Mouse (Mus musculus): ENCODE data around the gene Tomm6. TPM values are rescaled to one million over a fixed set of nuclear protein-coding genes. Genes with fewer than 3 reads are reported as not detected.

The Tomm6 gene
- 71.7 and 103 TPM in 2 replicates for polyA plus RNA-seq (2012; ENCODE audit: low replicate concordance)

DNA sequence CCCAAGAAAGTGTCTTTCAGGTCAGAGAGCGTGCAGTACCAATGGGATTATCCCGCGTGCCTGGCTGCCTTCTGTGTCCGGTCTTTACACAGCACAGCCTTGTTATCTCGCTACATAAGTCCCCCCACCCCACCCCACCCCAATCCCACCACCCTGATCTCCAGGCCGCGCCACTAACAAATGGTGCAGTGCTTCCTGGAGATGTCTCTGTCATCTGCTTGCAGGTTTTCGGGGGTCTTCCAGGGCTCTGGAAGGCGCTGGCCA is at the start of gene Tomm6:
Tomm6 (minus strand) TSS at position 43 of the 264 bp plus-strand sequence.

DNA sequence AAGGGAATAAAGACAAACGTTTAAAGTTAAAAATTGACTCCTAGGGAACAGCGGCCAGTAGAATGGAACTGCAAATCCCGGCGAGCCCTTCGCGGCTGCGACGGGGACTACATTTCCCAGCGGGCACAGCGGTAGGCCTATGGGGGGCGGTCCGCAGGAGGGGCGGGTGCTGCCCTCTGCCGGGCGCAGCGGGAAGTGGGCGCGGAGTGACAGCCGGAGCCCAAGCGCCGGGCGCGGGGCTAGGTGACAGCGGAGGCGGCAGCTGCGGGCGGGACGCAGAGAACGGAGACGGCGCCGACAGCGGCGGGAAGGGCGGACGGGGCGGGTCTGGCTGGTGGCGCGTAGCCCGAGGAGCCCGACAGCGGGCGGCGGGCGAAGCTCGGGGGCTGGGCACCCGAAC is 48.7 kb upstream of the Tomm6 start, which contains the start of gene Tfeb:
Tfeb (plus strand) TSS at position 175 of the 400 bp plus-strand sequence.

GRCm38 (mm10) chr17:47726566-47726965 is 38.4 kb upstream of the Tomm6 start, which contains the start of gene Pgc:
Gene Pgc, plus strand, starts transcription at chr17:47726842.

DNA sequence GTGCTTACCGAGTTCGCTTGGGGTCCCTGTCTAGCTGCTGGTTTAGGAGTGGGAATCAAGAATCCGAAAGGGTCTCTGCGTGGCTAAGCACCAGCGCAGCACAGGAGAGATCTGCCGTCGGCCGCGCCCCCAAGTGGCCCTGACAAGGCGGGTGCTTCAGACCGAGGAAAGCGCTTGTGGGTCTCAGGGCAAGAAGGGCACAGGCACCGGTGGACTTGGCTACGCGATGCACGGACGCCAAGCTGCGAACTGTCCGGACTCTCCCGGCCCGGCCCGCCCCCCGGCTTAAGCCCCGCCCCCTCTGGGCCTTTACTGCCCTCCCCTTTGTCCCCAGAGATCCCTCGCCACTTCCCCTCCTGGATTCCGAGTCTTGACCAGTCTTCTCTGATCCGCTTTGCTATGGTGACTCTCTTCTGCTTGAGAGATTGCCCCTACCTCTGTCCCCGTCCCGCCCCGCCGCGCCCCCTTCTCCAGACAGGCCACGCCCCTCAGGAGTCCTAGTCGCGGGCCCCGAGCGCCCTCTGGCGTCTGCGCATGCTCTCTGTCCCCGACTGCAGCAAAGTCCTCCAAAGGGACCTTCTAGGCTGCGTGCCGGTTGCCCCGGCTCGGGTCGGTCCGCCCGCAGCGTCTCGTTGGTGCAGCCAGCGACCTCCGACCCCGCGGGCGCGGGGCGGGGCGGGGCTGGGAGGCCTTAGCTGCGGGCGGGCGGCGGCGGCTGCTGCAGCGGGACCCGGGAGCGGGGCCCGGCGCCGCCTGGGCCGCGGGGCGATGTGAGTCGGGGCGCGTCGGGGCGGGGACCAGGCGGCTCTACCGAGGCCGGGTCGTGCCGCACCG is 6.5 kb upstream of the Tomm6 start, which contains the start of gene Prickle4:
Prickle4 (minus strand) TSS at position 234 of the 834 bp plus-strand sequence.

DNA sequence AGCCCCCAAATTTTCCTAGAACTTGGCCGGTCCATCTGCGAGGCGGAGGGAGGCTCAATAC is 6.1 kb upstream of the Tomm6 start, which contains the start of gene Gm21981:
Gm21981 (minus strand) TSS at position 14 of the 61 bp plus-strand sequence.

DNA sequence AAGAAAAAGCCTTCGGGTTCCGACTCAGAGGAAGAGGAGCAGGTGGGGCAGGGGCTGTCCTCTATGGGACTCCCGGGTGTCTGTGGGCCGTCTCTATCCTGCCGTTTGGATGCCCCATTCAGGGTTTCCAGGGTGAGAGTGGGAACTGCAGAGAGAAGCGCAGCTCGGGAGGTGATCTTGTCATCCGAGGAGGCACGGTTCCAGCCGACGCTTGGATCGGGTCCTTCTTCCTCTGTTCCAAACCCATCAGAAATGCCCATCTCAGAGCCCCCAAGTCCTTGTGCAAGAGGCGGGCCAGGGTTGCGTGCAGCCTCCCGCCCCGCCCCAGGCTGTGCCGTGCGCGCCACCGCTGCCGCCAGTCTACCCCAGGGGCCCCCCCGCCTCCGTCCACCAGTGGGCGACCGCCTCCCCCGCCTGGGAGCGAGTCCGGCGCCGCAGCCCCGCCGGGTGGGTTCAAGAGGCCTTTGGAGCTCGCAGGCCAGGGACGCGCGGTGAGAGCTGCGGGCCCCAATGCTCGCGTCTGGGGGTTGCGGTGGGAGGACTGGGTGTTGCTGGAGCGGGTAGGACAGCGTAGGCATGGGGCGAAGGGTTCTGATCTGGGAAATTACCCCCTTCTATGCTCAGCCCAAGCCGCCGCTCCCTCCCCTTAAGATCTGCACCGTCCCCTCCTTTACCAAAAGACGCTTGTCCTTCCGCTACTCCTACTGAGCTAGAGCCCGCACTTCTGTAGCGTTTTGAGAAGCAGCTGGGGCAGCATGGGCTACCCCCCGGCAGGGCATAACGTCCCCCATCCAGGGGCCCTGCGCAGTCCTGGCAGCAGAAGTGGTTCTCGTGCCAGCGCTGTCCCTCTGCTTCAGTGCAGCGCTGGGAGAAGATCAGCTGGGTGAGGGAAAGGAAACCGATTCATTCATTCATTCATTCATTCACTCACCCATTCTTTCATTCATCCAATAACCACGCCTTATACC is 706 bp upstream of the Tomm6 start, which contains the start of gene Frs3:
Frs3 (plus strand) TSS at position 423 of the 968 bp plus-strand sequence.

Other genes starting within 250 kb of the Tomm6 start
- gene Taf8, start 186.1 kb downstream of the Tomm6 start, polyA plus RNA-seq (2012; ENCODE audit: low replicate concordance) = 26.4 and 30.9 TPM in 2 replicates
- gene Ccnd3, start 183.3 kb downstream of the Tomm6 start, polyA plus RNA-seq (2012; ENCODE audit: low replicate concordance) = 251 and 354 TPM in 2 replicates
- gene Bysl, start 76.9 kb downstream of the Tomm6 start, polyA plus RNA-seq (2012; ENCODE audit: low replicate concordance) = 13.5 and 15.7 TPM in 2 replicates
- gene Med20, start 76.8 kb downstream of the Tomm6 start, polyA plus RNA-seq (2012; ENCODE audit: low replicate concordance) = 0.89 and 6.7 TPM in 2 replicates
- gene Gm20517, start 76.8 kb downstream of the Tomm6 start, polyA plus RNA-seq (2012; ENCODE audit: low replicate concordance) = 0.72 and 2.5 TPM in 2 replicates
- gene Usp49, start 57.7 kb downstream of the Tomm6 start, polyA plus RNA-seq (2012; ENCODE audit: low replicate concordance) = 8.0 and 8.3 TPM in 2 replicates
- 4.3 and 9.7 TPM in 2 replicates for gene Frs3, start 644 bp upstream of the Tomm6 start, polyA plus RNA-seq (2012; ENCODE audit: low replicate concordance)
- 0.16 and 0.18 TPM in 2 replicates for gene Gm21981, start 6.1 kb upstream of the Tomm6 start, polyA plus RNA-seq (2012; ENCODE audit: low replicate concordance)
- 0.43 and 1.3 TPM in 2 replicates for gene Prickle4, start 6.3 kb upstream of the Tomm6 start, polyA plus RNA-seq (2012; ENCODE audit: low replicate concordance)
- gene Pgc, start 38.5 kb upstream of the Tomm6 start, polyA plus RNA-seq (2012; ENCODE audit: low replicate concordance) = not detected in 2 replicates
- gene Tfeb, start 48.6 kb upstream of the Tomm6 start, polyA plus RNA-seq (2012; ENCODE audit: low replicate concordance) = 234 and 426 TPM in 2 replicates
- gene Mdfi, start 146.3 kb upstream of the Tomm6 start, polyA plus RNA-seq (2012; ENCODE audit: low replicate concordance) = 0.55 and 0.58 TPM in 2 replicates
- 166 and 417 TPM in 2 replicates for gene Foxp4, start 236.3 kb upstream of the Tomm6 start, polyA plus RNA-seq (2012; ENCODE audit: low replicate concordance)

Measured in hematopoietic multipotent progenitor cell, adult 10-12 weeks (in vitro differentiated cells).